Comparison of ENCODE assay signal across 1 mouse cellular context in the genomic region with DNA sequence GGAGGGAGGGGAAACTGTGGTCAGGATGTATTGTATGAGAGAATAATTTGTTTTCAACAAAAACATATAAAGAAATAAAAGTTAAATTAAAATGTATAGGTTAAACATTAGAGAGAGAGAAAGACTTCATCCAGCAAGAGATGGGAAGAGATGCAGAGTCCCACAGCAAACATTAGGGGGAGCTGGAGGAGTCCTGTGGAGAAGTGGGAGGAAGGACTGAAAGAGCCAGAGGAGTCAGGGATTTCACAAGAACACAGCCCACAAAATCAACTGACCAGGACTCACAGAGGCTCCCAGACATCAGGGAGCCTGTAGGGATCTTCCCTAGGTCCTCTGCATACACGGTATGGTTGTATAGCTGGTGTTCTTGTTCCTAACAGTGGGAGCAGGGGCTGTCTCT.
TF ChIP-seq lines count a peak whose summit lies in the region.

No protein-coding gene starts in this region.

TF ChIP-seq in CH12.LX, 34 proteins besides CTCF, POLR2A, EP300 and RAD21:
- TF ChIP-seq TBP (conservative IDR thresholded peaks at IDR 0.05; ENCODE audit: low read depth, low read length), result no peak
- TF ChIP-seq CHD1 (IDR thresholded peaks at IDR 0.05; ENCODE audit: low read depth, low read length), result no peak
- no peak for TF ChIP-seq HCFC1 (IDR thresholded peaks at IDR 0.05; ENCODE audit: low read depth, low read length)
- TF ChIP-seq MAZ (IDR thresholded peaks at IDR 0.05; ENCODE audit: low read depth, low read length), result no peak
- TF ChIP-seq ELF1 (IDR thresholded peaks at IDR 0.05; ENCODE audit: low read depth, low read length), result no peak
- TF ChIP-seq USF1 (IDR thresholded peaks at IDR 0.05; ENCODE audit: low read depth, low read length), result no peak
- TF ChIP-seq USF2 (conservative IDR thresholded peaks at IDR 0.05; ENCODE audit: low read depth, low read length), result no peak
- peak; percentile 55 for TF ChIP-seq SMC3 (IDR thresholded peaks at IDR 0.05; ENCODE audit: low read depth, low read length)
- no peak for TF ChIP-seq MYC (IDR thresholded peaks at IDR 0.05; ENCODE audit: low read depth, low read length)
TF ChIP-seq in CH12.LX: peak in this region for 1.
